8 mouse cellular contexts compared by ENCODE assay signal in genomic region chr7:130261684-130262527, GRCm38 (mm10).
DNase-seq lines count a peak whose midpoint lies in the region; ATAC-seq and TF ChIP-seq lines count a peak whose summit lies in the region.

No protein-coding gene starts in this region.

- no peak for TF ChIP-seq POLR2A in testis, adult 2 months (IDR thresholded peaks at IDR 0.05; ENCODE audit: control insufficient read depth, low read depth, low read length)

- TF ChIP-seq CTCF in testis, adult 2 months (IDR thresholded peaks at IDR 0.05; ENCODE audit: control insufficient read depth, insufficient read depth, insufficient replicate concordance, low read depth, low read length): no peak

- ATAC-seq in heart, embryonic 13.5 days (ENCODE audit: extremely low read depth, insufficient number of reproducible peaks, low FRiP score, low TSS enrichment): no peak
- no peak for ATAC-seq in limb, embryonic 13.5 days (ENCODE audit: low FRiP score, low read depth)

- peaks cover 15% of the 10 kb centered on the region; the same call in 1 of the 2 replicates for H3K27me3 ChIP-seq in heart, embryonic 13.5 days (replicated peaks)
- no peaks in the 10 kb centered on the region for H3K27me3 ChIP-seq in testis, adult 2 months (ENCODE audit: control insufficient read depth, insufficient read depth, low read length)
- H3K27me3 ChIP-seq in limb, embryonic 13.5 days: peaks cover 5% of the 10 kb centered on the region

- H3K9me3 ChIP-seq in heart, embryonic 13.5 days: no peaks in the 10 kb centered on the region
- H3K9me3 ChIP-seq in limb, embryonic 13.5 days: no peaks in the 10 kb centered on the region

- H3K4me3 ChIP-seq in heart, embryonic 13.5 days: peak overlapping the region; percentile 73
- H3K4me3 ChIP-seq in testis, adult 2 months (ENCODE audit: control insufficient read depth, low read depth, low read length): no peak overlapping the region
- H3K4me3 ChIP-seq in limb, embryonic 13.5 days: peak overlapping the region; percentile 74

- no peak for DNase-seq in heart, adult 9 months (ENCODE audit: low spot score in 2 of 2)
- DNase-seq in testis, postnatal 10 days (ENCODE audit: low spot score): no peak
- DNase-seq in thymus, postnatal 0 days (ENCODE audit: low spot score): no peak
- DNase-seq in urinary bladder, postnatal 10 days (ENCODE audit: low spot score): no peak
- no peak for DNase-seq in urinary bladder, postnatal 4 days (ENCODE audit: low spot score in 2 of 2)

- WGBS in heart, embryonic 13.5 days: 42% methylated on average over 17 of the region's 17 CpGs
- 35% methylated on average over 17 of the region's 17 CpGs for WGBS in limb, embryonic 13.5 days

- H3K4me1 ChIP-seq in heart, embryonic 13.5 days: peaks cover 79% of the 10 kb centered on the region
- H3K4me1 ChIP-seq in testis, adult 2 months (ENCODE audit: control insufficient read depth, insufficient read depth, low read length): peaks cover 24% of the 10 kb centered on the region
- peaks cover 76% of the 10 kb centered on the region for H3K4me1 ChIP-seq in limb, embryonic 13.5 days

- peaks cover 7% of the 10 kb centered on the region for H3K36me3 ChIP-seq in heart, embryonic 13.5 days
- H3K36me3 ChIP-seq in testis, adult 2 months (ENCODE audit: control insufficient read depth, insufficient read depth, low read length): no peaks in the 10 kb centered on the region
- H3K36me3 ChIP-seq in limb, embryonic 13.5 days: peaks cover 23% of the 10 kb centered on the region

- H3K4me2 ChIP-seq in heart, embryonic 13.5 days: peak overlapping the region; percentile 87
- peak overlapping the region; percentile 77 for H3K4me2 ChIP-seq in limb, embryonic 13.5 days (replicated peaks)

- peak overlapping the region; percentile 42 for H3K27ac ChIP-seq in heart, embryonic 13.5 days (replicated peaks)
- peak overlapping the region; percentile 39; the same call in 1 of the 2 replicates for H3K27ac ChIP-seq in testis, adult 2 months (ENCODE audit: control insufficient read depth, insufficient read depth, low read depth, low read length)
- H3K27ac ChIP-seq in limb, embryonic 13.5 days: peak overlapping the region; percentile 73; the same call in 1 of the 2 replicates

- peak overlapping the region; percentile 88 for H3K9ac ChIP-seq in heart, embryonic 13.5 days
- peak overlapping the region; percentile 94 for H3K9ac ChIP-seq in limb, embryonic 13.5 days
